Mouse (Mus musculus) kidney, postnatal 0 days (tissue): ENCODE results near the gene Kalrn. TPM values are rescaled to one million over a fixed set of nuclear protein-coding genes. Genes with fewer than 3 reads are reported as not detected.
A peak's percentile ranks its signal among the peaks of the same experiment; 100 is the strongest.

Experiments used
- ATAC-seq: fragments of 200-750 bp; cut with Nextera tagmentation; replicated peaks from 2 replicates; pipeline ENCODE4 v1.8.0; 2017; ENCODE audit warnings: low read depth, moderate number of reproducible peaks, moderate TSS enrichment, moderate library complexity; ENCODE audit not compliant: low FRiP score
- DNase-seq: peaks from one replicate; pipeline ENCODE4 v3.0.0-alpha.2; 2016; ENCODE audit warnings: low spot score
- H3K27ac ChIP-seq: fragments of 300-500 bp; sonication (generic); 2 replicates; pipeline ENCODE4 v1.5.1; 2014; ENCODE audit warnings: mild to moderate bottlenecking
- H3K27me3 ChIP-seq: fragments of 300-500 bp; sonication (generic); 2 replicates; pipeline ENCODE4 v1.6.1; 2014; ENCODE audit warnings: low read length, mixed read lengths; ENCODE audit not compliant: insufficient read depth
- H3K36me3 ChIP-seq: fragments of 300-500 bp; sonication (generic); 2 replicates; pipeline ENCODE4 v1.6.1; 2014; ENCODE audit warnings: low read length, mixed read lengths; ENCODE audit not compliant: insufficient read depth
- H3K4me1 ChIP-seq: fragments of 300-500 bp; sonication (generic); replicated peaks from 2 replicates; pipeline ENCODE4 v1.6.1; 2014; ENCODE audit warnings: antibody characterized with exemption, low read length, mixed read lengths; ENCODE audit not compliant: insufficient read depth
- H3K4me2 ChIP-seq: fragments of 300-500 bp; sonication (generic); 2 replicates; pipeline ENCODE4 v1.6.1; 2014; ENCODE audit warnings: mild to moderate bottlenecking, low read length, moderate library complexity, mixed read lengths
- H3K4me3 ChIP-seq: fragments of 300-500 bp; sonication (generic); replicated peaks from 2 replicates; pipeline ENCODE4 v1.5.1; 2014; ENCODE audit warnings: low read depth, low read length
- H3K9ac ChIP-seq: fragments of 300-500 bp; sonication (generic); 2 replicates; pipeline ENCODE4 v1.6.1; 2014; ENCODE audit warnings: low read depth, low read length
- H3K9me3 ChIP-seq: fragments of 300-500 bp; sonication (generic); replicated peaks from 2 replicates; pipeline ENCODE4 v1.6.1; 2016; ENCODE audit warnings: low read length, inconsistent platforms, mixed read lengths
- CTCF ChIP-seq: IDR thresholded peaks from 2 replicates; pipeline ENCODE4 v1.5.1; 2016; ENCODE audit warnings: antibody characterized with exemption, low read depth, mild to moderate bottlenecking, moderate library complexity
- WGBS: fragments of 180-500 bp; shearing (Covaris S2); extraction: QIAGEN DNeasy Blood & Tissue Kit; methylation state at CpG from one replicate; pipeline ENCODE4 v1.1.7; 2014; 5-methylcytosine and 5-hydroxymethylcytosine counted together
- polyA plus RNA-seq: library from polyadenylated mRNA; unstranded; fragments of >200 nt; fragmentation: Nextera tagmentation; extraction: Ambion mirVana; gene quantifications from 2 replicates; pipeline ENCODE4 v1.2.1, GENCODE M21; 2015

Kalrn gene
- polyA plus RNA-seq, 1 experiment from 2014 or later: 20.0 TPM

DNA sequence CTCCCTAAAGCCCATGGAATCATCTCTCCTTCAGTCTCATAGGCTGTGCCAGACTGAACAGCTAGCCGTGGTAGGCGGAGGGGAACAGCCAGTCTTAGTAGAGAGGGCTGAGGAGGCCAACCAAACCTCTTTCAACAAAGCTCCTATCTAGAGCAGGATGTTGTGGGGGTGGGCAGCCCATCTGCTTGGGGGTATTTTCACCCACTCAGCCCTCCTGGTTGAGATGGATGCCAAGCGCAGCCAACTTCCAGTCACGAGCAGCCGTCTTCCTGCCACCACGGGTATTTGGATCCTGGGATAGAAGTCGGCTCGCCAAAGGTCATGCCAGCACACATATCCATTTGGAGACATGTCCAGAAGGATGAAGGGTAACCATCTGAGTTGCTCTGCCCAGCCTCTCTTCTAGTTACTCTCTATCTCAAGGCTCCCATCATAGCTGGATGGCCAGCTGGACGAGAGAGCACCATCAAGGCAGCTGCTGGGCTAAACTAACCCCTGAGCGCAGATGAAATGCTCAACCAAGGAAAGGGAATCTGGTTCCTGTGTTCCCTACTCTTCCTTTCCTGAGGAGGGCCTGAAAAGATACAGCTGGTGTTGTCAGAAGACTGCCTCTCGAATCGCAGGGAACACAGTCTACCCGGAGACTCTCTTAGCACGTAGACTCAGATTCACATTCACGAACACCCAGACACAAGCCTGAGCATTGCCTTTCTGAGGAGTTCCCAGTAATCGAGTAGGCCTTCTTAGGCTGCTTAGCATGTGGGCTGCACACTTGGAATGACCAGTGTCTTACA lies 331.2 kb downstream of the Kalrn start:
- Histone ChIP-seq H3K4me1 (no peaks in the 10 kb centered on the region), H3K4me3 (no peak overlapping the region), H3K27ac (no peak overlapping the region), H3K9ac (no peak overlapping the region), H3K36me3 (no peaks in the 10 kb centered on the region), H3K9me3 (no peaks in the 10 kb centered on the region), H3K4me2 (no peak overlapping the region), H3K27me3 (no peaks in the 10 kb centered on the region)
- ATAC-seq (no peak), DNase-seq (peak; percentile 21)
- 78% methylated on average over 16 of the region's 16 CpGs for WGBS
- TF ChIP-seq CTCF: no peak

DNA sequence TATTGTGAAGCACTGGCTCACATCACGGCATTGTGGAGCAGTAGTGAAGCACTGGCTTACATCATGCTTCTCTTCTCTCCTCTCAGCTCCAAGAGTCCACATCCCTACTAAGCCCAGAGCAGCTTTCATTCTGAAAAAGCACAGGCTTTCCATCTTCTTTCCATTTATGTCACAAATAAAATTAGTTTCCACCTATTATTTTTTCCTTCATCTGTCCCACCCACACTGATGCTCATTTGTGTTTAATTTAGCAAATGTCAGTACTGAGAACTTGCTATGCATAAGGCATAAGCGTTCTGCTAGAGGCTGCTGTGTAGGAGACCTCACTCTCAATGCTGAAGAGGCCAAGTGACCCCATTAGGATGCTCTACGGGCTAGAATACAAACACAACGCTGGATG lies 333.7 kb downstream of the Kalrn start:
- WGBS: 90% methylated on average over 4 of the region's 4 CpGs
- H3K27ac ChIP-seq: no peak overlapping the region
- no peak overlapping the region for H3K4me2 ChIP-seq
- H3K27me3 ChIP-seq: no peaks in the 10 kb centered on the region
- no peak overlapping the region for H3K9ac ChIP-seq
- H3K36me3 ChIP-seq: no peaks in the 10 kb centered on the region
- no peaks in the 10 kb centered on the region for H3K9me3 ChIP-seq
- no peaks in the 10 kb centered on the region for H3K4me1 ChIP-seq
- DNase-seq: no peak
- TF ChIP-seq CTCF: no peak
- ATAC-seq: no peak
- H3K4me3 ChIP-seq: no peak overlapping the region

DNA sequence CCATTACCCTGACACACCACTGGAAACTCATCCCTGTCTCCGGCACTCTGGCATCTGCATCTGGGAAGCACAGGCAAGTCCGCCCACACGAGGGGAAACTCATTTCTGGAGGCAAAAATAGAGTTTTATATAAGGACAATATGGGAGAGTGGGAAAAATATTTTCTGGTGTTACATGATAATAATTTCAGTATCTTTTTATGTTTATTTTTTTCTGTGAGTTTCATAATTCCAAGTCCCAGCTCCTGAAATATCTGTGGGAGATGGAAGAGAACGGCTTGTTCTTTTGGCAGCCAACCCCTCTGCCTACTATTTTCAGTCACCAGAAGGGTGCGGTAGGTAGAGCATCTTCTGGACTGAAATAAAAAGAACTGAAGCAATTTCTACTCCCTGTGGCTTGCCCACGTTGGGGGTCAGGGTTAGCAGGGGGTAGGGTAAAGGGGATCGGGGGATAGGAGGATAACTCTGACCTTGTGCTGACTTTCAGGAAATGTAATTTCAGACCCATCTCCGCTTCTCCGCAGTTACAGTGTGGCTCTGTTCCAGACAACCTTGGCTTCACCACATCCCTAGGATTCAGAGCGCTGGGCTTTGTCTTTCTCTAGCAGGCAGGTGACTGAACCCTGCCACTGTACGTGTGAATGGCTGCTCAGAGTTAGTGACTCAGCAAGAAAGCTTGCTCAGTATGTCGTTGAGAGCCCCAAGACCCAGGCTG lies 336.3 kb downstream of the Kalrn start:
- DNase-seq (no peak), ATAC-seq (no peak)
- no peak overlapping the region for H3K9ac ChIP-seq
- no peaks in the 10 kb centered on the region for H3K27me3 ChIP-seq
- no peak overlapping the region for H3K4me2 ChIP-seq
- no peak overlapping the region for H3K27ac ChIP-seq
- no peak overlapping the region for H3K4me3 ChIP-seq
- TF ChIP-seq CTCF: no peak
- H3K9me3 ChIP-seq: no peaks in the 10 kb centered on the region
- 64% methylated on average over 12 of the region's 12 CpGs for WGBS
- H3K4me1 ChIP-seq: no peaks in the 10 kb centered on the region
- no peaks in the 10 kb centered on the region for H3K36me3 ChIP-seq

DNA sequence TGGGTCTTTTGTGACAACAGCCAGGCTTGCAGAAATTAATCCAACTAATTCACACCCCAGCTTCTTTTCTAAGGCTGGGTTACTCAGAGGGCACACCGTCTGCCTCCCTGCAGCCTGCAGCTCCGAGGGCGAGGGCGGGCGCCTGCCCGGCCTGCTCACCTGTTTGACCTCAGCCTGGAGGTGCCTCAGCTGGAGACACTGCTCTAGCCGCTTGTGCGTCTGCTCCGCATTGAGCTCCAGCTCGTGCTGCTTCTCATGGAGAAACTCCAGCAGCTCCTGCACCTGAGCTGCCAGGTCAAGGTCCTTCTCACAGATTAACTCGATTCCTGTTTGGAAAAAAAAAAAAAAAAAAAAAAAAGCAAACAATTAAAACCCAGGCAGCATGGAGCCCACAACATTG lies 338.2 kb downstream of the Kalrn start:
- DNase-seq (no peak), ATAC-seq (no peak)
- Histone ChIP-seq H3K9me3 (no peaks in the 10 kb centered on the region), H3K36me3 (no peaks in the 10 kb centered on the region), H3K4me2 (no peak overlapping the region), H3K27ac (no peak overlapping the region), H3K4me3 (no peak overlapping the region), H3K27me3 (no peaks in the 10 kb centered on the region), H3K4me1 (no peaks in the 10 kb centered on the region), H3K9ac (no peak overlapping the region)
- WGBS: 61% methylated on average over 11 of the region's 11 CpGs
- TF ChIP-seq CTCF: no peak

DNA sequence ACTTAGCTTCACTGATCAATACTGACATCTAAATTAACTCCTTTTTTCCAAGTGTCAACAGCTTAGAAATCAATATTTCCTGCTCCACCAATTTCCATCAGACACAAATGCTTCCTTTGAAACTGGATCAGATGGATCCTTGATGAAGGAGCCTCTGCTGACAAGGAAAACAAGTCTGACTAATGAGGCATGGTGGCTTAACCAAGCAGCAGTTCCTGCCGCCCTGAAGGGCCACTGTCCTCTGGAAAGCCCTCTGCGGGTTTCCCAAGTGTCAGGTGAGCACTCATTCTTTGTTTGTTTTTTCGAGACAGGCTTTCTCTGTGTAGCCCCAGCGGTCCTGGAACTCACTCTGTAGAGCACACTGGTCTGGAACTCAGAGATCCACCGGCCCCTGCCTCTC lies 341.4 kb downstream of the Kalrn start:
- H3K27me3 ChIP-seq: no peaks in the 10 kb centered on the region
- DNase-seq (peak; percentile 60), ATAC-seq (no peak)
- no peak overlapping the region for H3K4me2 ChIP-seq
- no peak for TF ChIP-seq CTCF
- H3K36me3 ChIP-seq: no peaks in the 10 kb centered on the region
- no peaks in the 10 kb centered on the region for H3K4me1 ChIP-seq
- H3K9ac ChIP-seq: no peak overlapping the region
- no peak overlapping the region for H3K4me3 ChIP-seq
- no peak overlapping the region for H3K27ac ChIP-seq
- WGBS: 27% methylated on average over 5 of the region's 5 CpGs
- no peaks in the 10 kb centered on the region for H3K9me3 ChIP-seq

DNA sequence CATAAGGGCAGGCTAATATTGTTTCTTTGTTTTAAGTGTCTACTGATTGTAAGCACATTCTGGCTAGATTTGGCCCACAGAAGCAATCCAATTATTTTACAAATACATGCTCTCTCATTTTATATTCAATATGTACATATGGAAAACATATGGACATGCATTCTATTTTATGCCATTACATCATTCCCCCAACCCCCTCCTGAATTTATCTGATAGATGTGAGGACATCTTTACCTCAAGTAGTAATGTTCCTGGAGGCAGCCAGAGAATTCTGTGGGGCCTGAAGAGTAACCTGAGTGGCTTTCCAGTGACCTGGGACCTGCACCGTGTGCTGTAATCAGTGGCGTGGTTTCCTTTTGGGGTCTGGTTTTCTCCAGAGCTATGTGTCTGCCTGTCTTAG lies 342.2 kb downstream of the Kalrn start:
- ATAC-seq (no peak), DNase-seq (no peak)
- no peaks in the 10 kb centered on the region for H3K27me3 ChIP-seq
- 39% methylated on average over 2 of the region's 2 CpGs for WGBS
- no peaks in the 10 kb centered on the region for H3K4me1 ChIP-seq
- H3K27ac ChIP-seq: no peak overlapping the region
- 0 out of 2 replicates have a peak, but pooled peaks cover 2% of the 10 kb centered on the region for H3K36me3 ChIP-seq
- H3K4me3 ChIP-seq: no peak overlapping the region
- no peak overlapping the region for H3K4me2 ChIP-seq
- no peak overlapping the region for H3K9ac ChIP-seq
- no peak for TF ChIP-seq CTCF
- H3K9me3 ChIP-seq: no peaks in the 10 kb centered on the region
